Mouse (Mus musculus) neural tube, embryonic 14.5 days (tissue): ENCODE measurements at regions not wholly inside any gene's neighbourhood (a gene's known extent, or its start where the extent isn't known, plus 50 kb on each side); places are given as distances from the start of the nearest gene placed in this dataset.

Experiments
- ATAC-seq: fragments of 200-750 bp; cut with Nextera tagmentation; 2 replicates; pipeline ENCODE4 v1.8.0; 2017; ENCODE audit warnings: low read depth, mild to moderate bottlenecking, moderate TSS enrichment, moderate library complexity
- H3K27ac ChIP-seq: fragments of 300-500 bp; sonication (generic); 2 replicates; pipeline ENCODE4 v1.5.1; 2014; ENCODE audit warnings: low read depth, mild to moderate bottlenecking, control low read depth, low read length, moderate library complexity, mixed read lengths
- H3K27me3 ChIP-seq: fragments of 300-500 bp; sonication (generic); 2 replicates; pipeline ENCODE4 v1.6.1; 2014; ENCODE audit warnings: low read length; ENCODE audit not compliant: control insufficient read depth, insufficient read depth
- H3K36me3 ChIP-seq: fragments of 300-500 bp; sonication (generic); 2 replicates; pipeline ENCODE4 v1.6.1; 2014; ENCODE audit warnings: low read length, mixed read lengths; ENCODE audit not compliant: control insufficient read depth, insufficient read depth
- H3K4me1 ChIP-seq: fragments of 300-500 bp; sonication (generic); 2 replicates; pipeline ENCODE4 v1.6.1; 2014; ENCODE audit warnings: low read length; ENCODE audit not compliant: control insufficient read depth, insufficient read depth
- H3K4me2 ChIP-seq: fragments of 300-500 bp; sonication (generic); 2 replicates; pipeline ENCODE4 v1.6.1; 2014; ENCODE audit warnings: mild to moderate bottlenecking, low read depth, low read length, control low read depth
- H3K4me3 ChIP-seq: fragments of 300-500 bp; sonication (generic); 2 replicates; pipeline ENCODE4 v1.5.1; 2014; ENCODE audit warnings: low read depth, low read length, control low read depth, mixed read lengths
- H3K9ac ChIP-seq: fragments of 300-500 bp; sonication (generic); replicated peaks from 2 replicates; pipeline ENCODE4 v1.6.1; 2014; ENCODE audit warnings: low read depth, mild to moderate bottlenecking, control low read depth, low read length, mixed read lengths
- H3K9me3 ChIP-seq: fragments of 300-500 bp; sonication (generic); 2 replicates; pipeline ENCODE4 v1.6.1; 2016; ENCODE audit warnings: low read length; ENCODE audit not compliant: control insufficient read depth
- WGBS: fragments of 180-500 bp; shearing (Covaris S2); extraction: QIAGEN DNeasy Blood & Tissue Kit; methylation state at CpG from one replicate; pipeline ENCODE4 v1.1.7; 2014; 5-methylcytosine and 5-hydroxymethylcytosine counted together

DNA sequence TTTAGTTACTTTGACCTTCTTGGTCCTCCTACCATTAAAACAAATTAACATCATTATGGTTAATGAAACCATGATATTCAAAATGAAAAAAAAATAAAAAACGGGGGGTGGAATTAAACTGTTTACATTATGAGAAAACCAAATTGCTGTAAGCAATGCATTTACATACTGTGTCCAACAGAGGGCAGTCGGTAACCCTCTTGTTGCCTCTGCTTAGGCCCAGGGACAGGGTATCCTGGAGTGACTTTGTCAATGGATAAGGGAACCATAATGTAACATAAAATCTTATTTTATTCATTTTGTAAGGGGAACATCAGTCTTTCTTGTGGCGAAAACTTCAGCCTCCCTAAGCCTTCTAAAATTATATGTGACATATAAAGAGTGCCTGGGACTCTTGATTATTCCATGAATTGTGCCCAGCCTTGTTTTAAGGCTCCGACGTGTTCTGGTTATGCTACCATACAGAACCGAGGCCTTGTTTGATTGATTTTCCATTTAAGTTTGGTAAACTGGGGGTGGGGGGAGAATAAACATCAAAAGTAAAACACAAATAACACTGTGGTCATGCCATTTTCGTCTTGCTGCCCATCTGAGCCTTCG lies 207.3 kb upstream of the Vegfc start:
- 66% methylated on average over 8 of the region's 8 CpGs for WGBS
- no peaks in the 10 kb centered on the region for H3K27me3 ChIP-seq
- ATAC-seq = no peak

DNA sequence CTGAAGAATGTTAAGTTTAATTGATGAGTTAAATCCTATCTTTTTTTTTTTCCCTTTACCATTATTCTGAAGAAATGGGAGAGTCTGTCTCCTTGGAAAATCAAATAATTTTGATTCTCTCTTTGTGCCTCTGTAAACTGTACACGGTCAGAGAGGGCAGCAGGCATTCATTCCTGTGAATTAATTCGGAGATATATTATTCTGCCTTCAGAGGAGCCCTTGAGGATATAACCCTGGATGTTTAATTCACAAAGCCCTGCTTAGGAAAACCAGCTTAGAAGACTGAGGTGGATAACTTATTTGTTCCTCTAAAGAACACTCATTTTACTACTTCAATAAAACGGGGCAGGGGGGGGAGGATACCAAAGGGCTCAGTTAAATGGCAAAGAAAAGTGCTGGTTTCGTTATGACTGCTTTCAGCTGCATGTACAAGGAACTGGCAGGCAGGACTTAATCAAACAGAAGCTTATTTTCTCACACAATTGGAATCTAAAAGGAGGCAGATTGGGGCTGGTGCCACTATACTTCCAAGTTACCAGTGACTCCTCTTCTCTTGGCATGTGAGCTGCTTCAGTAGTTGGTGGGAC lies 205.3 kb upstream of the Vegfc start:
- no peaks in the 10 kb centered on the region for H3K27me3 ChIP-seq
- no peak overlapping the region for H3K27ac ChIP-seq
- no peak overlapping the region for H3K4me2 ChIP-seq
- ATAC-seq = no peak
- WGBS = 36% methylated on average over 4 of the region's 4 CpGs
- H3K9ac ChIP-seq = no peak overlapping the region
- no peaks in the 10 kb centered on the region for H3K4me1 ChIP-seq
- H3K36me3 ChIP-seq = no peaks in the 10 kb centered on the region
- H3K4me3 ChIP-seq = no peak overlapping the region
- H3K9me3 ChIP-seq = no peaks in the 10 kb centered on the region

More for the DNA sequence above, 207.3 kb upstream of the Vegfc start:
- Histone ChIP-seq H3K4me1 (no peaks in the 10 kb centered on the region), H3K36me3 (no peaks in the 10 kb centered on the region), H3K4me2 (no peak overlapping the region), H3K27ac (no peak overlapping the region), H3K9ac (no peak overlapping the region), H3K4me3 (no peak overlapping the region), H3K9me3 (no peaks in the 10 kb centered on the region)

DNA sequence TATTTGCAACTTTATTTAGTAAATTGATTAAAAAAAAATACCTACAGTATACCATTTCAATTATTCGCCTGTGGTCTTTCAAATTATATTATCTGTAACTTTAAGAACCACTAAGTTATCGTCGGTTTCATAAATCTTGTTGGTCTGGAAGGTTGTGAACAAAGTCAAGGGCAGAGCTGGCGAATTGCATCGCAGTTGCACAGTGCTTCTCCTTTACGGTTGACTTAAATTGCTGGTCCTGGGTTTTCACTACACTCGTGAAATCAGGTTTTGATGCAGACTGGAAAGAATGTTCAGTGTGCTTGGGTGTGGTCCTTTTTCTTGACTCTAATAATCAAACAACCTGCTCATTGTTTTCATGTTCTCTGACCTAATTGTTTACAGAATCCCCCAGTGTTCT lies 198.6 kb upstream of the Vegfc start:
- ATAC-seq = no peak
- H3K27me3 ChIP-seq = no peaks in the 10 kb centered on the region
- H3K4me2 ChIP-seq = no peak overlapping the region
- 80% methylated on average over 7 of the region's 7 CpGs for WGBS
- no peaks in the 10 kb centered on the region for H3K36me3 ChIP-seq
- H3K9me3 ChIP-seq = no peaks in the 10 kb centered on the region
- H3K9ac ChIP-seq = no peak overlapping the region
- no peaks in the 10 kb centered on the region for H3K4me1 ChIP-seq
- H3K27ac ChIP-seq = no peak overlapping the region
- no peak overlapping the region for H3K4me3 ChIP-seq

DNA sequence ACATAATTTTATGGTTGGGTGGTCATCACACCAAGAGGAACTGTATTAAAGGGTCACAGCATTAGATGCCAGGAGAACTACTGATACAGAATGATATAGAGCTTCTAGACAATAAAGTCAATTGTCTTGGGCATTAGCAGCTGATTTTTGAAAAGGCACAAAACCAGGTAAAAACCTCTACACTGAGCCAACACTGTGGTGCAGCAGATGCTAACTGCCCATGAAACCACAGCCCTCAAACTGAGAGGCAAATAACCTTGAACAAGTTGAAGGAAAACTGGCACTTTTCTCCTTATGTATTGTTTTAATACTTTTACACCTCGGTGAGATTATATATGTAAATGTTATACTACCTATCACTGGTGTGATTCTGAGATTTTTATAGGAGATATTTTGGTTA lies 195.9 kb upstream of the Vegfc start:
- ATAC-seq = no peak
- no peak overlapping the region for H3K4me2 ChIP-seq
- no peaks in the 10 kb centered on the region for H3K4me1 ChIP-seq
- H3K4me3 ChIP-seq = no peak overlapping the region
- no peak overlapping the region for H3K27ac ChIP-seq
- no peaks in the 10 kb centered on the region for H3K27me3 ChIP-seq
- 84% methylated on average over 1 of the region's 1 CpGs for WGBS
- H3K9me3 ChIP-seq = no peaks in the 10 kb centered on the region
- H3K36me3 ChIP-seq = no peaks in the 10 kb centered on the region
- no peak overlapping the region for H3K9ac ChIP-seq

DNA sequence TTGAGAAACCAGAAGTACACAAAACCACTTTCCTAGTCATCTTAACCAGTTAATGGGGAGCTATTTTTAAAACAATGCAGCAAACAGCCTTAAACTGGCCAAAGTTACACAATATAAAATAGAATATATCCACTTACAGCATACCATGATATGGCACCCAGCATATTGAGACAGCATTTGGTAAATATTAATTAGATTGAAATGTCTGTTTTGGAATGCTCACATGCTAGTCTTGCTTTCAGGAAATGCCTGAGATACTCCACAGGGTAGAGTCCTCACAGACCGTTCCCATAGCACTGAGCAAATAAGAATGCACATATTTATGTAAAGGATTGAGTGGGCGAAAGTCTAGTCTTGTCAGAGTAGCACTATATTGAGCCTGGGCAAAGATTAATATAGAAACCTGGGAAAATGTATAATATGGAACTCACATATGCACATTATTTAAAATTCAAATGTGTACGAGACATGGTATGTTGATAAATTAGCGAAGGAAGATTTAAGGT lies 185.1 kb upstream of the Vegfc start:
- ATAC-seq = no peak

DNA sequence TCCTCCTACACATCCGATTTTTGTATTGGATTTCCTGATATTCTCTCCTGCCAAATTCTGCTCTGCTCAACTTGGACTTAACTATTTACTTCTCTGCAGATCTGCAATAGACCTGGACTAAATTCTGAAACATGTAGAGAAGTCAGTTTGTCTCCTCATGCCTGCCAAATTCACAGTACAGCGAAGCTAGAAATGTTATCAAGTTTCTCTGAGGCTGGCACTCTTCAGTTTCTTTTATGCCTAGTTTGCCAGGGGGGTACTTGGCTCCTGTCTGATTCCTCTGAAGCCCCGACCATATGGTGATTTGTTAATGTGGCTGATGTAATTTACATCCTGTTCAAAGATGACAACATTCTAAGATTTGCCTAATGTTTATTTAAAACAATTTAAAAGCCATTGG lies 184.6 kb upstream of the Vegfc start:
- Histone ChIP-seq H3K36me3 (no peaks in the 10 kb centered on the region), H3K9ac (no peak overlapping the region), H3K4me1 (no peaks in the 10 kb centered on the region), H3K4me3 (no peak overlapping the region), H3K27me3 (no peaks in the 10 kb centered on the region), H3K27ac (no peak overlapping the region), H3K4me2 (no peak overlapping the region), H3K9me3 (no peaks in the 10 kb centered on the region)
- ATAC-seq = no peak
- WGBS = 67% methylated on average over 3 of the region's 3 CpGs

More for the DNA sequence above, 185.1 kb upstream of the Vegfc start:
- no peak overlapping the region for H3K4me2 ChIP-seq
- no peaks in the 10 kb centered on the region for H3K27me3 ChIP-seq
- no peak overlapping the region for H3K9ac ChIP-seq
- H3K4me1 ChIP-seq = no peaks in the 10 kb centered on the region
- WGBS = 91% methylated on average over 4 of the region's 4 CpGs
- no peak overlapping the region for H3K4me3 ChIP-seq
- no peaks in the 10 kb centered on the region for H3K9me3 ChIP-seq
- no peak overlapping the region for H3K27ac ChIP-seq
- no peaks in the 10 kb centered on the region for H3K36me3 ChIP-seq

DNA sequence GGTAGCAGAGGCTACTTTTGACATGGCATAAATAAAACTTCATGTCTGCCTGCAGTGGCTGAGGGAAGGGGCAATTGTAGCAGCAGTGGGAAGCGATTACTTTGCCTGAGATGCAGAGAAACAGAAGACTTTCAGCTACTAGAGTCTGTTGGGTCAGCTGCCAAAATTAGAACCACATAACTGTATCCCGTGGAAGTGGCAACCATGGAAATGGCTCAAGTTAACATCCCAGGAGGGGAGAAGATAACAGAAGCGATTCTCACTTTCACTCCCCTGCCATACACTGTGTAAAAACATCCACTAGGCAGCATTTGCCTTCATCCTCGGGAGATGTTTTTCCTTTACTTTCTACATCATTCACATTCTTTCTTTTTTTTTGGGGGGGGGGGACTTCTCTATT lies 155.1 kb upstream of the Vegfc start:
- H3K27me3 ChIP-seq = no peaks in the 10 kb centered on the region
- H3K27ac ChIP-seq = no peak overlapping the region
- H3K9me3 ChIP-seq = no peaks in the 10 kb centered on the region
- H3K36me3 ChIP-seq = no peaks in the 10 kb centered on the region
- no peak overlapping the region for H3K9ac ChIP-seq
- H3K4me2 ChIP-seq = no peak overlapping the region
- no peak for ATAC-seq
- no peak overlapping the region for H3K4me3 ChIP-seq
- WGBS = 83% methylated on average over 4 of the region's 4 CpGs
- no peaks in the 10 kb centered on the region for H3K4me1 ChIP-seq

DNA sequence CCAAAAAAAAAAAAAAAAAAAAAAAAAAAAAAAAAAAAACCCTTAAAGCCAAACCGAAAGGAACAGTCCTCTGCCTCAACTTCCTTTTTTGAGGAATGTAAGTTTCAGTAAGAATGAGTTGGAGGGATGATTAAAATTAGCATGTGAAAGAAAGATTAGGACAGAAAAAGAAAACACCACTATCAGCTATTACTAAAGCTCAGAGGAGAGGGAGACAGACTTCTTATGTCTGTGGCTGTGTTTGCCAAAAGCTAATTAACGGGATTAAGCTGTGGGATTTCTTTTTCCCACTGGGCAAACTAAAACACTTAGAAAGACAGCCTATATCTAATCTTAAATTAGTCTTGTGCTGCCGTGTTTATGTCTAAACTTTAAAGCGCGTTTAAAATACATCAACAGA lies 146.7 kb upstream of the Vegfc start:
- H3K9me3 ChIP-seq = no peaks in the 10 kb centered on the region
- H3K36me3 ChIP-seq = no peaks in the 10 kb centered on the region
- no peaks in the 10 kb centered on the region for H3K4me1 ChIP-seq
- no peak for ATAC-seq
- no peak overlapping the region for H3K9ac ChIP-seq
- no peak overlapping the region for H3K27ac ChIP-seq
- no peak overlapping the region for H3K4me2 ChIP-seq
- 75% methylated on average over 5 of the region's 5 CpGs for WGBS
- no peak overlapping the region for H3K4me3 ChIP-seq
- H3K27me3 ChIP-seq = no peaks in the 10 kb centered on the region

DNA sequence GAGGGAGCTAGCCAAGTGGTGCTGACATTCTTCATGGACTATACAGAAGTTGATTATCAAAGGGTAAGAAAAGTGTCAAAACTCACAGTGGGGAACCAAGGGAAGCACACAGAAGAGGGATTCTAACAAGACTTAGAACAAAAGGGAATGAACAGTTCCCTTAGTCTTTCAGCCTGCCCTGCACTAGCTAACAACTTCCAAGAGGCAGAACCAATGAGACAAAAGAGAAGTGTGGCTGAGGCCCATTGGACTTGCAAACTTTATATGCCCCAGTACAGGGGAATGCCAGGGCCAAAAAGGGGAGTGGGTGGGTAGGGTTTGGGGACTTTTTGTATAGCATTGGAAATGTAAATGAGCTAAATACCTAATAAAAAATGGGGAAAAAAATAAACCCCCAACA lies 139.0 kb upstream of the Vegfc start:
- ATAC-seq = no peak
- no peaks in the 10 kb centered on the region for H3K36me3 ChIP-seq
- no peak overlapping the region for H3K4me3 ChIP-seq
- H3K9me3 ChIP-seq = no peaks in the 10 kb centered on the region
- H3K27ac ChIP-seq = no peak overlapping the region
- H3K27me3 ChIP-seq = no peaks in the 10 kb centered on the region
- no peak overlapping the region for H3K4me2 ChIP-seq
- no peaks in the 10 kb centered on the region for H3K4me1 ChIP-seq
- no peak overlapping the region for H3K9ac ChIP-seq
